Mouse (Mus musculus): ENCODE data around the gene Pxn.

DNA sequence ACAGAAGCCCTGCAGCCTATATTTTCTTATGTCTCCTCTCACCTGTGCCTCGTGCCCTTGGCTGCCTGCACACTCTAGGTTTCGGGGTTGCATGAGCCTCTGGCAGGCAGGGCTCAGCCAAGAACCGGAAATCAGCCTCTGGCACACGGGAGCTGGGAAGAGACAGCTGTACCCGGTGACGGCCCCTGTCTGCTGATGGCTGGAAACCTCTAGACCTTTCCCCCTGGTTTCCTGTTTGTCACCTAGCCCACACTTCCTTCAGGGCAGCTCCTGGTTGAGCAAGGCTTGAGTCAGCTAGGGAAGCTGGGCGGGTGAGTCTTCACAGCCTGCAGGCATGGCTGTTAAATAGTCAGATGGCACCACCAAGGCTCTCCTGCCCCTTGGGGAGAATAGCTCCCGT, 28.4 kb downstream of the Pxn start:
- TF ChIP-seq CTCF (IDR thresholded peaks at IDR 0.05; ENCODE audit: low read depth, low read length) (no peak), POLR2A (IDR thresholded peaks at IDR 0.05; ENCODE audit: extremely low read depth, insufficient read depth, low read length) (no peak)

Measured in liver, adult 2 months (tissue).